Mouse (Mus musculus): Measurements from ENCODE around the gene Naa40.

GRCm38 (mm10) chr19:7199089-7199488, 41.9 kb downstream of the Naa40 start:
- TF ChIP-seq POLR2A (IDR thresholded peaks at IDR 0.05; ENCODE audit: insufficient read length, low read depth) (no peak), MYOG (IDR thresholded peaks at IDR 0.05; ENCODE audit: control insufficient read depth in 1 of 3, insufficient read depth in 1 of 3, insufficient read length in 2 of 3, low read depth in 2 of 3) (no peak), SRF (IDR thresholded peaks at IDR 0.05; ENCODE audit: control insufficient read depth, insufficient read length, low read depth) (no peak), MYOD1 (IDR thresholded peaks at IDR 0.05; ENCODE audit: control insufficient read depth in 1 of 3, insufficient read length in 2 of 3, low read depth in 2 of 3) (no peak), REST (IDR thresholded peaks at IDR 0.05; ENCODE audit: insufficient read depth, insufficient read length) (no peak), E2F4 (IDR thresholded peaks at IDR 0.05; ENCODE audit: insufficient read depth) (no peak), CEBPB (IDR thresholded peaks at IDR 0.05; ENCODE audit: insufficient read depth, poor library complexity, severe bottlenecking) (no peak), MAX (IDR thresholded peaks at IDR 0.05; ENCODE audit: low read depth) (no peak), USF1 (IDR thresholded peaks at IDR 0.05; ENCODE audit: low read depth) (no peak), POLR2AphosphoS2 (IDR thresholded peaks at IDR 0.05; ENCODE audit: insufficient read length, low read depth) (no peak), TCF12 (IDR thresholded peaks at IDR 0.05; ENCODE audit: insufficient read depth, poor library complexity, severe bottlenecking) (no peak)
